Mouse (Mus musculus): ENCODE measurements around the gene Scaf1.

Gene Scaf1

GRCm38 (mm10) chr7:45045741-45046140 is 29.6 kb upstream of the Scaf1 start:
- DNase-seq (ENCODE audit: low read depth): no peak

GRCm38 (mm10) chr7:45043307-45043706 is 27.1 kb upstream of the Scaf1 start:
- DNase-seq (ENCODE audit: low read depth): no peak

- no peak for DNase-seq (ENCODE audit: low read depth)
Observed at GRCm38 (mm10) chr7:45040851-45041250, 24.7 kb upstream of the Scaf1 start.

- DNase-seq (ENCODE audit: low read depth): no peak
Observed at GRCm38 (mm10) chr7:45038411-45038810, 22.2 kb upstream of the Scaf1 start.

- peak; percentile 76 for DNase-seq (ENCODE audit: low read depth)
Observed at GRCm38 (mm10) chr7:45037720-45038361, 21.7 kb upstream of the Scaf1 start.

- DNase-seq (ENCODE audit: low read depth): no peak
Observed at GRCm38 (mm10) chr7:45036702-45037101, 20.5 kb upstream of the Scaf1 start.

GRCm38 (mm10) chr7:45035631-45036030 is 19.5 kb upstream of the Scaf1 start:
- peak; percentile 85 for DNase-seq (ENCODE audit: low read depth)

GRCm38 (mm10) chr7:45033722-45034359 is 17.7 kb upstream of the Scaf1 start:
- DNase-seq (ENCODE audit: low read depth): no peak

GRCm38 (mm10) chr7:45030857-45031256 is 14.7 kb upstream of the Scaf1 start:
- no peak for DNase-seq (ENCODE audit: low read depth)

- DNase-seq (ENCODE audit: low read depth): no peak
Observed at GRCm38 (mm10) chr7:45029995-45030394, 13.8 kb upstream of the Scaf1 start.

GRCm38 (mm10) chr7:45028351-45028750 is 12.2 kb upstream of the Scaf1 start:
- no peak for DNase-seq (ENCODE audit: low read depth)

GRCm38 (mm10) chr7:45027761-45028160 is 11.6 kb upstream of the Scaf1 start:
- no peak for DNase-seq (ENCODE audit: low read depth)

- peak; percentile 49 for DNase-seq (ENCODE audit: low read depth)
Observed at GRCm38 (mm10) chr7:45026256-45026655, 10.1 kb upstream of the Scaf1 start.

- DNase-seq (ENCODE audit: low read depth): no peak
Observed at GRCm38 (mm10) chr7:45025601-45026220, 9.5 kb upstream of the Scaf1 start.

- DNase-seq (ENCODE audit: low read depth): peak; percentile 37
Observed at GRCm38 (mm10) chr7:45024281-45025248, 8.4 kb upstream of the Scaf1 start.

GRCm38 (mm10) chr7:45023711-45024110 is 7.5 kb upstream of the Scaf1 start:
- DNase-seq (ENCODE audit: low read depth): peak; percentile 64

- DNase-seq (ENCODE audit: low read depth): no peak
Observed at GRCm38 (mm10) chr7:45020225-45020624, 4.1 kb upstream of the Scaf1 start.

- DNase-seq (ENCODE audit: low read depth): peak; percentile 94
Observed at GRCm38 (mm10) chr7:45019031-45019571, 2.9 kb upstream of the Scaf1 start.

- DNase-seq (ENCODE audit: low read depth): peak; percentile 98
Observed at GRCm38 (mm10) chr7:45017242-45018061, 1.3 kb upstream of the Scaf1 start, which contains the start of gene Rras. Rras (plus strand) TSS chr7:45017961.

- no peak for DNase-seq (ENCODE audit: low read depth)
Observed at GRCm38 (mm10) chr7:45016761-45017160, 598 bp upstream of the Scaf1 start.

All from NIH3T3 (cell line).